Mouse (Mus musculus) regulatory T cell (primary cell): ENCODE results near the gene Krt27.

Experiments
- in situ Hi-C: fragments of 300-600 bp; cut with MboI, MseI; formaldehyde crosslinking; loops from one replicate; pipeline ENCODE4 v1.15.1; 2025; ENCODE audit warnings: high pct_unique_total_duplicates

Gene Krt27

GRCm38 (mm10) chr11:99351004-99351403 lies at the start of gene Krt27:
TSS of gene Krt27 (minus strand) at chr11:99351104.
- in situ Hi-C loops = no loop called here

DNA sequence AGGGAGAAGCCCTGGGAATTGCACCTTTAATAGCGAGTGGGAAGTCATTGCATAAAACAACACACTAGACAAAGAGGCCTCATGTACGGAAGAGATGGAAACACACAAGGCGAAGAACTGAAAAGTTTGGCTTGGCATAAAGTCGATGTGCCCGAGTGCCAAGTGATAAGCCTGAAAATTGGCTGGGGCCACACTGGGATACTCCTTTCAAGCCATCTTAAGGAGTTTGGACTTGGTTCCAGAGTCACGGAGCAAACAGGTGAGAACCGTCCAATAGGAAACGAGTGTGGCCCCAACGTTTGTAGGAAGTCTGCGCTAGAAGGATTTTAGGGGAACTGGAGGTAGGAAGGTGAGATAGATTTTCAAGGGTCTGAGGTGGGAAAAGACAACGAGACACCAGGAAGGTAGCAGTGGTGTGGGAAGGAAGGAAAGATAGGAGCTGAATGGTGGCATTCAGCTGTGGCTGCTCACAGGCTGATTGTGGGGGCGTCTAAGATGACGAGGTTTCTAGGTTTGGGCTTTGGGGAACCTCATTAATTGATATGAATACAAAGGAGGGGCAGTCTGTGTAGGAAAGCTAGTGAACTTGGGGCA lies 49.1 kb upstream of the Krt27 start:
- in situ Hi-C loops = no loop called here

DNA sequence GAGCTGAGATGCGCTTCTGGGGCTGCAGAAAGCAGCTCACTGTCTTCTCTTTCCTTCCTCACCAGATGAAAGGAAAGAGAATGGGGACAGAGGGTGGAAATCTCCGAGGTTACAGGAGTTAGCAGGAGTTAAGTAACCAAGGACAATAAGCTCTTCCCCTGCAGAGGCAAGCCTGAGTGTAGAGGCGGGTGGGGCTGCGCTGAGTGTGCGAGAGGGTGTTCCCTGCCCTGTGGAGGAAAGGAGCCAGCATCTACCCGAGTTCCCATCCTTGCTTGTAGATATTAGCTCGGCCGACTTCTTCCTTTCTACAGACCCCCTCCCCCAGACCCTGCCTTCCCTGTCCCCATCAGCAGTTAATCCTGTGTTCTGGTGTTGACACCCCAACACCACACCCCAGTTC lies 47.9 kb upstream of the Krt27 start:
- in situ Hi-C loops = no loop called here

DNA sequence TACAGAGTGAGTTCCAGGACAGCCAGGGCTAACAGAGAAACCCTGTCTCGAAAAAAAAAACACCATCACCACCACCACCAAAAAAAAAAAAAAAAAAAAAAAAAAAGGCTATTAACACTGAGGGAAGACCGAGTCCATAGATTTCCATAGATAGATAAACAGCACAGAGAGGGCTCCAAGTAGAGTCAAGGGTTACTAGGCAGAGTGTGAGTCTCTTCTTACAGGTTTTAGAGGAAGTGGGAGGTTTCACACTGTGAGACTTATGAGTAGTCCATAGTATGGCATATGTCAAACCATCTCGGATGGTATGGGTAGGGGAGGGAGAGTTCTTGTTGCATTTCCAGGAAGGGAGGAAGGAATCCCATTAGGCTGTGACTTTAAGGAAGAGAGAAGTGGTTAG lies 47.2 kb upstream of the Krt27 start:
- in situ Hi-C loops = no loop called here

DNA sequence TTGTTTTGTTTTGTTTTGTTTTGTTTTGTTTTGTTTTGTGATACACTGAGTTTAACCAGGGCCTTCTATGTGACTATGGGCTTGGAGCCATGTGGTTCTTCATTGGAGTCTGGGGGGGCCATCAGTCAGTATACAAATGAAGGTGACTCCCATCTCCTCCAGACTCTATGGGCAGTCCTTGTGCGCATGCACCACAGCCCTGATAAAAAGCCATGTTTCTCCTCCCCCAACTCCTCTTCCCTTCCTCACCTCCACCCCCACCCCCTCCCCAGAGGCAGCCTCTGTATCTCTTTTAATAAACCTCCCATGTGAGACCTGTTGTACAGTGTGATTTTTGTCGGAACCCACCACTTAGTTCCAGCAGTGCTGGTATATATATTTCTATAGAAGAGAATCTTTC lies 45.8 kb upstream of the Krt27 start:
- in situ Hi-C loops = no loop called here

GRCm38 (mm10) chr11:99396034-99396433 lies 45.1 kb upstream of the Krt27 start:
- in situ Hi-C loops = no loop called here

- in situ Hi-C loops = no loop called here
These were observed 41.6 kb upstream of the Krt27 start for GRCm38 (mm10) chr11:99392492-99392891.

- in situ Hi-C loops = no loop called here
These were observed 40.5 kb upstream of the Krt27 start for GRCm38 (mm10) chr11:99391375-99391774.

- in situ Hi-C loops = no loop called here
These were observed 40.0 kb upstream of the Krt27 start for GRCm38 (mm10) chr11:99390866-99391265.

GRCm38 (mm10) chr11:99389264-99389663 lies 38.4 kb upstream of the Krt27 start, which contains the start of gene Krt10:
TSS of gene Krt10 (minus strand) at chr11:99389364.
- in situ Hi-C loops = no loop called here

DNA sequence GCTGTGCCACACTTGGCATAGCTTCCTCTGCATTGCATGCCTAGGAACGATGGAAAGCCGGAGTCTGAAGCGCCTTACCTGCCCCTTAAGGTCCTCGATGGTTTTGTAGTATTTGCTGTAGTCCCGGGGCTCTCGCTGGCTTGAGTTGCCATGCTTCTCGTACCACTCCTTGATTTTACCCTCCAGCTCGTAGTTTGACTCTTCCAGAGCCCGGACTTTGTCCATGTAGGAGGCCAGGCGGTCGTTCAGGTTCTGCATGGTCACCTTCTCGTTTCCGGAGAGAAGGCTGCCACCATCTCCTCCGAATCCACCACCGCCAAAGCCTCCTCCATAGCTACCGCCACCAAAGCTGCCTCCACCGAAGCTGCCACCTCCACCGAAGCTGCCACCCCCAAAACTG lies 37.8 kb upstream of the Krt27 start:
- in situ Hi-C loops = no loop called here

GRCm38 (mm10) chr11:99385813-99386721 lies 35.2 kb upstream of the Krt27 start:
- in situ Hi-C loops = no loop called here

GRCm38 (mm10) chr11:99379568-99379967 lies 28.7 kb upstream of the Krt27 start:
- in situ Hi-C loops = no loop called here

DNA sequence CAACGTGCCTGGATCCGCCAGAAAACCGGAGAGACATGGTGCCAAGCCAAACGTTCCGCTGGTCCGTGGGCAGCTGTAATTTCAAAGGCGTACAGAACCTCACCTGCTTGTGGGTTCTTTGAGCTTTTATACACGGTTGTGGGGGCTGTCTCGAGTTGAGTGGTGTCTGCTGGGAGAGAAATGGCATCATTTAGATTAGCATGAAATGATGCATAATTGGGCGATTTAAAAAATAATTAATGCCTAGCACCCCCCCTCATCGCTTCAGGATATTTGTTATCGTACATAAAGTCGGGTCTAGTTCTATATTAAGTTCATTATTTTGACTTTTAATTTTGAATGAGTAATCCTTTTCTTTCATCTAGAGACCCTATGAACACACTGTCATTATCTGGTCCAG lies 23.9 kb upstream of the Krt27 start, which contains the start of gene Krt28:
Krt28 (minus strand) TSS at position 101 of the 400 bp plus-strand sequence.
- in situ Hi-C loops = no loop called here

DNA sequence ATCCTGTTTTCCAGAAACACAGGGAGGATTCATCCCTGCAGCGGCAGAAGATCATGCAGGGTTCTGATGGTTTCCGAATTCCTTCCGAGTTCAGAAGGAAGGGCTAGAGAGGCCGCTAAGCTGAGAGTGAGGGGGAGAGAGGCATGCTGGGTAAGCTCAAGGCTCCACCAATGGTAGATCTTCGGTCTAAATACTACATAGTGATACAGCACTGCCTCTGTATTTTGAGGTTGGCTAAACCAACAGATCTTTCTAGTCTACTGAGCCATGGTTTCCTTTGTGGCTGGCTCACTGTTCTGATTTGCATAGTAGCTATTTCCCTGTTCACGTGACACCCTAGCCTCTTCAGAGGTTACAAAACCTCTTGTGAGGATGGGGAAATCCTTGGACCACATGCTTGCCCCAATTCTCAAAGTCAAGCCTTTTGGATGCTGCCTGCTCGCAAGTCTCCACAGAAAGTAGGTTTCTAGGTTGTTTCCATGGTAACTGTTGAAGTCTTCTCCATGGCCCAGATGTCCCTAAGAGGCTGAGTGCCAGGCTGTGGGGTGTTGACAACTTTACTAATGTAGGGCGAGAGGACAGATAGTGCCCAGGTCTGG lies 19.0 kb upstream of the Krt27 start:
- in situ Hi-C loops = no loop called here

DNA sequence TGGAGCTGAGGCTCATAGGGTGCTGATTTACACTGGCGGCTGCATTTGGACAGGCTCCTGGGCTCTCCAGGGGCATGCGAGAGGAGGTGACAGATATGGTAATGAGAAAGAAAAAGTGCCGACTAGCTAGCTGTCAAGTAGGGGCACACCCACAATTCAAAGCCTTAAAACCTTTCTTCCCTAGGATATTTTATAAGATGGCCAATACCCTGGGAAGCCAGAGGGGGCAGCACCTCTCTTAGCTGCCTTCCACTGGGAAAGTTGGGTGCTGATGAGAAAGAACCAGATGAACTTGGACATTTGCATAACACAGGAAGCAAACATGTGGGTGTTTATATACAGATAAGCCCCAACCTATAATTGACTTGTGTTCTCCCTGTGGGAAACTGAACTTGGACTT lies 18.3 kb upstream of the Krt27 start:
- in situ Hi-C loops = no loop called here

- in situ Hi-C loops = no loop called here
These were observed 15.9 kb upstream of the Krt27 start for GRCm38 (mm10) chr11:99366791-99367190.

- in situ Hi-C loops = no loop called here
These were observed 13.5 kb upstream of the Krt27 start for GRCm38 (mm10) chr11:99364412-99364811.

DNA sequence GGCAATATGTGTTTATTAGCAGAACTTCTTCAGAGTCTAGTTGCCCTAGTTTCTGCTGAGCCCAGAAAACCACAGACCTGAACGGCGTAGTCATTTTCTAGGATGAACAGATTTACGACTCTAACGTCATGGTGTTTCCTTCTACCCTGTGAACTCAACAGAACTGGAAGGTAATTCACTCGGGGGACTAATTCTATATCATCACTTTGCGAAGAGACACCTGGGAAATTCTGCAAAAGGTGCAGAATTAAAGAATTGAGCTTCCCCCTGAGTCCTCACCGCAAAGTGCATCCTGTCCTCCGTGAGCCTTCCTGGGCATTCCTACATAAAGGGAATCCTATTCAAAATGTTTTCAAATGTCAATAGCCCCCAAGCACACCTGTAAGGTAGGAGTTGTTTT lies 10.5 kb upstream of the Krt27 start:
- in situ Hi-C loops = no loop called here

DNA sequence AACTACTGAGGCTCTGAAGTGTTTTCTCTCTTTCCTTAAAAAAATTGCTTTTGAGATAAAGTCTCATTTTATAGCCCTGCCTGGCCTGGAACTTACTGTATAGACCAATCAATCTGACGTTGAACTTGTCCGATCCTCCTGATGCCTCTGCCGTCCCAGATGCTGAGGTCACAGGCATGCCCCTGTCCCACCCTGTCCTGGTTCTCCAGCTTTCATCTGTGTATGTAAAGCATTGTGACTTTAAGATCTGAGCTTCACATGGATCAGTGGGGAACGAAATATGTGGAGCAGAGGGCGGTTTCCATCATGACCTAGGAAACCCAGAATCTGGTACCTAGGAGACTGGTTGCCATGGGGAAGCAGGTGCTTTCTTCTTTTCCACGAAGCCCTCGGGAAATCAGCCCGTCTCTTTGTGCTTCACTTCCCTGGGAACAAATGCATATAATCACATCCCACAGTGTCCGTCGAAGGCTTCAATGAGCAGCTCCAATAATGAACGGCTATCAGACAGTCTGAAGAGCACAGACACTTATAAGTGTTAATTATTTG lies 11.5 kb downstream of the Krt27 start:
- in situ Hi-C loops = no loop called here

DNA sequence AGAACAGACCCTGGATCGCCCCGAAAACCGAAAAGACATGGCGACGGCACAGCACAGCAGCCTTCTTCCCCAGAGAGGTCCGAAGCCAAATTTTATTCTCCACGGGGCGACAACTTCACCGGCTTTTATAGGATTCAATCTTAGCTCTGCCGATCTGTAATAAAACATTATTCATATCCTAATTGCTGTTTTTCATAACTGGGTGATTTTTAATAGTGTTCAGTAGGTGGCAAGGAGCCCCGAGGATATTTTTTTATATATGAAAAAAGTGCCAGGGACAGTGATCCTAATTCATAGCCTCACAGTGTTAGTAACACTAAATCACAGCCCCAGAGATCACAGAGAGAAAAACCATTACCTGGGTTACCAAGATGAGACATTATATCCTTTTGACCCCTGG lies 13.0 kb downstream of the Krt27 start, which contains the start of gene Krt26:
Krt26 (minus strand) TSS at position 101 of the 400 bp plus-strand sequence.
- in situ Hi-C loops = no loop called here

GRCm38 (mm10) chr11:99333426-99333825 lies 17.5 kb downstream of the Krt27 start:
- in situ Hi-C loops = no loop called here
